Mouse (Mus musculus) cerebral cortex, adult 2 months (tissue): ENCODE measurements around the gene Zfp760.

Experiments
- WGBS: fragments of 180-500 bp; shearing (Covaris S2); methylation state at CpG from one replicate; pipeline ENCODE4 v1.1.7; 2018; 5-methylcytosine and 5-hydroxymethylcytosine counted together

The Zfp760 gene

DNA sequence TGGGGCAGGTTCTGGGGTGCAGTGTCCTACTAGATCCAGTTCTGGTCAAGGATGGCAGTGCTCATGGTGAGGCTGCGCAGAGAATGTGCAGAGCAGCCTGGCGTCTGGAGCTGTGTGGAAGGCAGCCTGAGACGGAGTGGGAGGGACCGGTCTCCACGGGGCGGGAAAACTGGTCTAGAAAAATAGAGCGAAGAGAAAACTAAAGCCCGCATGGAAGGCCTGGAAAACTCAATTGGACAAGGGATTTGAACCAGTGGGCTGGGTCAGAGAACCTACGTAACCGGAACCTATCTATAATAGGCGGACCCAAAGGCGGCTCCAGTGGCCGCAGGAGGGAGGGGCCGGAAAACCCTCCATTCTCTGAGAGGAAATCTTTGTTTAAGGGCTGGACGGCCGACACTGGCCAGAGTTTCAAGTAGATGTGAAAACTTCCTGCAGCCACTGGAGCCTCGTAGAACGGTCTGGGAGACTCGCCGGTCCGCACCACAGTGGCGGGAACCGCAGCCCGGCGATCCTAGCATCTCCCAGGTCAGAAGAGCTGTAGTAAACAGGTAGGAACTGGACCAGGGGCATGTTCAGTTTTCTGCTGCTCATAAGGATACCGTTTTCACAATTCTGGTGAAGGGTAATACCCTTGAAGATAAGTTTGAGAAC lies at the start of gene Zfp760:
Zfp760 (plus strand) TSS at position 399 of the 654 bp plus-strand sequence.
- 1% methylated on average over 26 of the region's 26 CpGs for WGBS

DNA sequence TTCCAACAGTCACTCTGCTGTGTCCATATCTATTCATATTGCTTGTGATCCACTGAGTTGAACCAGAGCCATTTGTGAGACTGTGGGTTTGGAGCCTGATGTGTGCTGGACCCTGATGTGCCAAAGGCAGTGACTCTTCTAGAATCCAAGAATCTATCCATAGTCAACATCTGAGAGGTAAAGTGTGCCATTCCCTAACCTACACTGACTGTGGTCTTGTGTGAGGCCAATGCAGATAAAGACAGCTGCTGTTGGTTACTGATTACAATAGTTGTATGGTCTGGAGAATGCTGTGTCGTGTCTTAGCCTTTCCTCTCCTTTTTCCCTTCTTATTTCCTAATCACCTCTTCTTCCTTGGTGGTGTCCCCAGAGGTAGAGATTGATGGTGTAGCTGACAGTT lies 28.7 kb upstream of the Zfp760 start:
- whole genome bisulfite sequencing = 22% methylated on average over 1 of the region's 1 CpGs

DNA sequence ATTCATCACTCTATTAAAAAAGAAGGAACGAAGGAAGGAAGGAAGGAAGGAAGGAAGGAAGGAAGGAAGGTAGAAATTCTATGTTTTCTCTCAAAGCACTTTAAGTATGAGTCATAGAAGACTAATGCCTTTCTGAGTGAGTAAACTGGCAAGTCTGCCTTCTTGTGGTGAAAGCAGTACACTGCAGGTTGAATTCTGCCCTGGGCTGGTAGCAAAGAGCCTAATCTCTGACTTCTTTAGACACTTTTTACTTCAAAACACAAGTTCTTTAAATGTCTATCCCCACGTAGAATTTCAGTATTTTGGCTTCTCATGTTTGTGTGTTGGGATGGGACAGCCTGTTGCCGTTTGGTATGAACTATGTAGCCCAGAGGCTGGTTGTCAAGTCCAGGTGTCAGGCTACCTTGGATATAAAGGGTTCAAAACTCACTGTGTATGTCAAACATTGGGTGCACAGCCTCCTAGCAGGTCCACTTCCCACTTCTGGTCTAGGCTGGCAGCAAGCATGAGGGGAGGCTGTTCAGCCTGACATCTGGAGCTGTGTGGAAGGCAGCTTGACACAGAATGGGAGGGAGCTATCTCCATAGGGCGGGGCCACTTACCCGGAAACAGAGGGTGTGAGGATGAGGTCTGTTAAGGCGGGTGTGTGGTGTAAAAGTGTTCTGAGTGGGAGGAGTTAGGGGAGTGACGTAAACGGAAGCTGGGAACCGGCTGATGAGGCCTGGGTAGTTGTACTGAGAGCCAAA lies 28.1 kb upstream of the Zfp760 start:
- 5% methylated on average over 9 of the region's 9 CpGs for WGBS

DNA sequence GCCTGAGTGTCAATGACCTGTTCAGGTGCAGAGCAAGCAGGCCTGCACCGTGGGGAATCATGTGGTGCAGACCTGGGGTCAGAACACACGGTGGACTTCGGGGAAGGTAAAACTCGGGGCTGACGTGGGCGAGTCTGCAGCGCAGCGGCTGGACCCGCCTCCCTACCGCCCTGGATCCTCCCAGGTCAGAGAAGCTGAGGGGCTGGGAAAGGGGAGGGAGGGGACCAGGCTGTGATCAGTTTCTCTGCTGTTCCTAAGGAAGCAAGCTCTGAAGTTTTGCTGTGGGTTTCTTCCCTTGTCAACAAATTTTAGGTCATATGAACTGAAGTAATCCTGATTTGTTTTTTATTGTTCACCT lies 27.5 kb upstream of the Zfp760 start:
- 0% methylated on average over 10 of the region's 10 CpGs for WGBS

DNA sequence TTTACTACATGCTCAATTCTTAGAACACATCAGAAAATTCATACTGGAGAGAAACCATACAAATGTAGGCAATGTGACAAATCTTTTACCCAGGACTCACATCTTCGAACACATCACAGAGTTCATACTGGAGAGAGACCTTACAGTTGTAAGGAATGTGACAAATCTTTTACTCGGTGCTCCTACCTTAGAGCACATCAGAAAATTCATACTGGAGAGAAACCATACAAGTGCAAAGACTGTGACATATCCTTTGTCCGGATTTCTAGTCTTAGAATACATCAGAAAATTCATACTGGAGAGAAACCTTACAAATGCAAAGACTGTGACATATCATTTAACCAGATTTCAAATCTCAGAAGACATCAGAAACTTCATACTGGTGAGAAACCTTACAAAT lies 16.0 kb upstream of the Zfp760 start, which contains the start of gene Gm10226:
Gm10226 (plus strand) TSS at position 301 of the 400 bp plus-strand sequence.
- 93% methylated on average over 3 of the region's 3 CpGs for WGBS

DNA sequence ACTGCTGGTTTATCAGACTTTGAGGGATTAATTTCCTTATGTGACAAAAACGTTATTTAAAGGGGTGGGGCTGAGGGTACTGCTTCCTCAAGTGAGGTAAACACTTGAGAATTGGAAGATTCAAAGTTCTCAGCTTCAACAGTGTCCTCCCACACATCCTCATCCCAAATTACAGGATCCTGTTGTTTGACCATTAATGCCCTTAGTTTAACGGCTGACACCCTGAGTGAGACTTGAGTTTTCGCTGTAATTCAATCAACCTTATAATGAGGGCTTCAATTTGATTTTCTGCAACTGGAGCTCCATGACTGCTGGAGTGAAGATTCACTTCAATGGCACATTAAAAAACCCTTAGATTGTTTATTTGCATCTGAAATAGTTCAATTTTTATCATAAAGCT lies 14.2 kb upstream of the Zfp760 start:
- WGBS = 85% methylated on average over 3 of the region's 3 CpGs

DNA sequence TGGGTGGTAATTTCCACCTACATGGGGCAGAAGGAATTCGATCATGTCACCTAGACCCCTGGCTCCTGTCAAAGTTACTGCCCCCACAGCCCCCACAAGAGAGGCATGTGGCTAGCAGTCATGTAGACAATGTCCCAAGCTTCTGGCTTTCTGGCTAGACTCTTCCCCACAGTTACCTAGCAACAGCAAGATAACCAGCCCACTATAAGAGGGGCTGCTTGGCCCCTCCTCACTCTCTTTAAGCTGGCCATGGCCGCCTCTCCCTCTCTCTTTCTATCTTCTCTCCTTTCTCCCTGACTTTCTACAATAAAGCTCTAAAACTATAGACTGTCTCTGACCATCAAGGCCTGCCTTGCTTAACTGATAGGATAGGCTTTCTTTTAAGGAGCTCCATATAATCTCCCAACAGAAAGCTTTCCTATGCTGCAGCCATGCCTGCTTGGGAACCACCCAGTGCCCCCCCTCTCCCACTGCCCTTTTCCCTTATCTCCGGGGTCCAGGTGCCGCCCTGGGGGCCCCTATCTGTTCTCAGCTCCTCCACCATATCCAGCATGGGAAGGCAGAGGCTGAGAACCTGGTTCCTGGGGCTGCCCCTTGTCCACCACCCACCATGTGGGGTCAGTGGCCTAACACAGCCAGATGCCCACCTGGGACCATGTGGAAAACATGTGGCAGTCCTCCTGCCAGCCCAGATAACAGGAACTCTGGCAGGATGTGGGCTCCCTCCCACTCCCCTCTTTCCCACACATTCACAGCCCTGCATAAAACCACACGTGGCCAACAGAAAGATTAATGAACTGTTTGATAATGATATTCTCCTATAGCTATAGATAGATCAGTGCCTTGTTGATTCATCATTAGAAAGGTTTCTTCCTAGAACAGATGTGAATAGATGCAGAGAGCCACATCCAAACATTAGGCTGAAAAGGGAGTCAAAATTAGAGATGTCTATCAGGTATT lies 5.0 kb upstream of the Zfp760 start:
- WGBS = 64% methylated on average over 5 of the region's 5 CpGs

DNA sequence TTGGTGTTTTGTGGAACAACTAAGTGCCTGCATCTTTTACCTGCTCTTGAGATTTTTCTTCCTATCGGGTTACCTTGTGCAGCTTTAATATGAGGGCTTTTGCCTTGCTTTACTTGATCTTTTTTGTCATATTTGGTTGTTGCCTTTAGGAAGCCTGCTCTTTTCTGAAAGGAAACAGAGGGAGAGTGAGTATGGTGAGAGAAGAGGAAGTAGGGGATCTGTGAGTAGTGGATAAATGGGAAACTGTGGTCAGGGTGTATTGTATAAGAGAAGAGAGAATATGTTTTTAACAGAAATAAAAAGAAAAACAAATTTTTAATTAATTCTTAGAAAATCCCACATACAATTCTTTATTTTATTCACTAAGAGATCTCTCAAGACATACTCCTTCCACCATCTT lies 4.1 kb upstream of the Zfp760 start:
- WGBS = 93% methylated on average over 1 of the region's 1 CpGs

DNA sequence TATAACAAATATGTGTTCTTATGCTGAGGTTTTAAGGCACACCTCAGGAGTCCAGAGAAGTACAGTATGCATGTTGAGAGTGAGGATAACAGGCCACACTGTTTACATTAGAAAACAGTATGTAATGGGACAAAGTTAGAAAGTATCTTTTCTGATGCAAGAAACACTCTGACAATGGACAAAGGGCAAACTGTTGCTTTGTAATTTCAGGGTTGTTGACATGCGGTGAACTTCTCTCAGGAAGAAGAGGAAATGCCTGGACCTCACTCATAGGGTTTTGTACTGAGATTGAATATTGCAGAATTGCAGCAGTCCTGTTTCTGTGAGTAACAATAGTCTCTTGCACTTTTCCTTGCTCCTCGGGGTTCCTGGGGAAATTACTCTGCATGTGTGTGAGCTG lies 860 bp downstream of the Zfp760 start:
- 25% methylated on average over 2 of the region's 2 CpGs for WGBS

DNA sequence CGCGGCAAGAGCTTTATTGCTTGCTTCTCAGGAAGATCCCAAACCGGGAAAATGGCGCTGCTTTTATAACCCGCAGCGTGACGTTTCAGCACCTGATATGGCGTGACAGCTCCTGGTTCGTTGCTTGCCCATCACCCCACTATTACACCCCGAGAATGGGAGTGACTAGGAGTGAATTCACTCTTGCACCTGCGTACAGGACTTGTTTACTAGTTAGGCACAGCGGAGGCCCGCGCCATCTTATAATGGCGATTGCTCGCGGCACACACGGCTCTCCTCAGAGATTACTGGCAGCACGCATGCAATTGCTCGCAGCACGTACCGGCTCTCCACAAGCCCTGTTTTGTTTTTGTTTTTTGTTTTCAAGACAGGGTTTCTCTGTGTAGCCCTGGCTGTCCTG lies 23.0 kb downstream of the Zfp760 start, which contains the start of gene Zfp229:
Zfp229 (plus strand) TSS at position 301 of the 400 bp plus-strand sequence.
- 96% methylated on average over 13 of the region's 22 CpGs for WGBS

DNA sequence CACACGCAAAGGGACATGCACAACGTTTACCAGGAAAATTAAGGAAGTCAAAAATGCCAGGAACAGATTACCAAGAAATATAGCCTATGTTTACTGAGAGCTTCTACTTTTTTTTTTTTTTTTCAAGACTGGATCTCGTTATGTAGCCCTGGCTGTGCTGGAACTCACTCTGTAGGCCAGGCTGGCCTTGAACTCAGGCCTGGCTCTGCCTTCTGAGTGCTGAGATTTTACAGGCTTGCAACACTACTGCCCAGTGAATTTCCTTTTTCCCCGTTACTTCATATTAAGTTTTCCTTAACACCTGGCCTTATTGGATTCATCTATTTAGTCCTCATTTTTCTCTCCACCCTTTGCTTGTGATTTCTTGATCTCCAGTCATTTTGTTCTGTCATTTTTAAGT lies 25.5 kb downstream of the Zfp760 start:
- WGBS = 73% methylated on average over 4 of the region's 4 CpGs

DNA sequence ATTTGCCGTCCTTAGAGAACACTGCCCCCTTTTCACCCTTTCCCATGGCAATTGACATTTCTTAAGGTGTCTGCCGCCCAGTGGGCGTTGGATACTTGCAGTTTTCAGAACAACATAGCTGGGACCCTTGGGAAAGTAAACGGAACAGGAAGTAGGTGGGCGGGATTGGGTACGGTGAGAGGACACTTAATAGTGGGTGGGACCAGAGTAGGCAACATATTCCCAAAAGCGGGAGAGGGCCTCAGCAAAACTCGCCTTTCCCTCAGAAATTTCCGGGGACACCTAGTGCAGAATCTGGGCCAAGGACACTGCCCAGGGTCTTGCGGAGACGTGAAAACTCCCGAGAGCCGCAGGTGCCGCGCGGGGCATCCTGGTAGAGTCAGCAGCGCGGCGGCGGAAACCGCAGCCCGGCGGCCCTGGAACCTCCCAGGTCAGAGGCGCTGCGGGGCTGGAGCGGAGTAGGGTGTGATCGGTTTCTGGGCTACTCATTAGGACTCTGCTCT lies 26.0 kb downstream of the Zfp760 start:
- 1% methylated on average over 27 of the region's 27 CpGs for WGBS

DNA sequence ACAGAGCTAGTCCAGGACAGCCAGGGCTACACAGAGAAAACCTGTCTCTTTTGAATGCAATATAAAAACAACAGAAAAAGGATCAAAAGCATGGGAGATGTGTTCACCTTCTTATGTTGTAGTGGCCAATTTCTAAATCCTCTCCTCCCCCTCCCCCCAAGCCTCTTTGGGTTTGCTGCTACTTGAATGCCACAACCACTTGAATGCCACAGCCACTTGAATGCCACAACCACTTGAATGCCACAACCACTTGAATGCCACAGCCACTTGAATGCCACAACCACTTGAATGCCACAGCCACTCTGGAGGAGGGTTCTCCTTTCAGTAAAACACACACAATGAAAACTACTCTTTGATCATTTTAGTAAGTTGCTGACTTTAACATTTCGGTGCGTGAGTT lies 45.2 kb downstream of the Zfp760 start:
- 30% methylated on average over 2 of the region's 2 CpGs for WGBS

DNA sequence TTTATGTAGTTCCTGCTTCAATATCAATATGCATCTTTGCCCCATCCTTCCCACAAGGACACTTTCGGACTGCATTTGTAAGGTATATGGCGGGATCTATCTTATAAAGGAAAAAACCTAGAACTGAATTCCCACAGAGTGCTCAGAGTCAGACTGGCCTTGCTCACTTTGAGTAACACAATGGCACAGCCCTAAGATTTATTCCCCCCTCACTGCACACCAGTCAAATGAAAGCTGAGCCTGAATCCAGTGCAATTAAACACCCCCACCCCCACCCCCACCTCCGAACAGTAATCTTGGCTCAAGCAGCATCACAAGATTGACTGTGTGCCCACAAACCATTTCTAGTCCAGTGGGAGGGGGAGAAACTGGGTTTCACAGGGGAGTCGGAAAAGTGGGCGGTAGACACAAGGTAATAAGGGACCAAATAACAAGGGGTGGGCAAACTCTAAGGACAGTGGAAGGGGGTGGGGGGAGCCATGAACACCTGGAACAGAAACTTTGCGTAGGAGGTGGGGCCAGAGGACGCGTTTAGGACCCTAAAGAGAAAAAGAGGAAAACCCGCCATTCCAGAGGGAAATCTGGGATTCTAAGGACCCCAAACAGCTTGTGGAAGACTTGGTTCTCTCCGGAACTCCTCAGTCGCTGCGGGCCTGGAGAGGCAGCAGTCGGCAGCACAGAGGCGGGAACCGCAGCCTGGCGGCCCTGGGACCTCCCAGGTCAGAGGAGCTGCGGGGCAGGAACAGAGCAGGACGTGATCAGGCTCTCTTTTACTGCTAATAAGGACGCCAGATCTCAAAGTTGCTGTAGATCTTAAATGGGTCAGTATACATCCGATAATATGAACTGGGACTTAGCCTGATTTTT lies 46.0 kb downstream of the Zfp760 start:
- WGBS = 12% methylated on average over 20 of the region's 20 CpGs

DNA sequence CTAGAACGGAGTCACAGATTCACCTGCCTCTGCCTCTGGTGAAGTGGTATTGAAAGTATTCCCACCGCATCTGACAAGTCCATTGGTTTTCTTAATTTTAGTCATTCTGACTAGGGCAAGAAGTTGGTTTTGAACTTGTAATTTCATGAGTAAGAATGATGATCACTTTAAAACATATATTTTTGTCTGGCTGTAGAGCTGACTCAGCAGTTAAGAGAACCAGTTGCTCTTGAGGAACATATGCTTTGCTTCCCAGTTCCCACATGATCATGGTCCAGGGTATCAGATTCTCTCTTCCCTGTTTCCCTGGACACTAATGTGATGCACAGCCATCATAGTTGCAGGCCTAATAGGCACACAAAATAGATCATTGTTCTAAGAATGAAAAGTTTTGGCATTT lies 62.8 kb downstream of the Zfp760 start:
- 86% methylated on average over 2 of the region's 2 CpGs for WGBS
